Mouse (Mus musculus) macrophage (primary cell): ENCODE data around the gene Cep63. TPM values are rescaled to one million over a fixed set of nuclear protein-coding genes. Genes with fewer than 3 reads are reported as not detected.

Source experiments
- H3K27ac ChIP-seq: fragments of 350-480 bp; formaldehyde crosslinking; 2 replicates; pipeline ENCODE4 v1.9.0; 2021
- H3K36me3 ChIP-seq: fragments of 350-480 bp; formaldehyde crosslinking; 2 replicates; pipeline ENCODE4 v1.9.0; 2021; ENCODE audit errors: inconsistent target
- H3K4me3 ChIP-seq: fragments of 350-480 bp; formaldehyde crosslinking; 2 replicates; pipeline ENCODE4 v1.9.0; 2021; ENCODE audit errors: inconsistent target
- H3K79me2 ChIP-seq: fragments of 350-480 bp; formaldehyde crosslinking; 2 replicates; pipeline ENCODE4 v1.9.0; 2021; ENCODE audit errors: inconsistent target
- WGBS: methylation state at CpG from one replicate; pipeline ENCODE4 v1.1.7; 2026; ENCODE audit warnings: inconsistent platforms; ENCODE audit not compliant: missing documents; 5-methylcytosine and 5-hydroxymethylcytosine counted together
- polyA plus RNA-seq: library from polyadenylated mRNA; stranded (reverse); fragments of 250-400 nt; gene quantifications from 3 replicates; pipeline ENCODE4 v1.2.4, GENCODE M21; 2018; ENCODE audit warnings: inconsistent platforms

The Cep63 gene
- polyA plus RNA-seq, 1 experiment from 2014 or later: 13.6 TPM

GRCm38 (mm10) chr9:102621385-102621784 lies 4.9 kb downstream of the Cep63 start:
- Histone ChIP-seq H3K4me3 (no peak overlapping the region), H3K79me2 (peaks cover 9% of the 10 kb centered on the region; the same call in 1 of the 2 replicates), H3K27ac (no peak overlapping the region), H3K36me3 (no peaks in the 10 kb centered on the region)
- 68% methylated on average over 5 of the region's 5 CpGs for WGBS

- 78% methylated on average over 9 of the region's 9 CpGs for WGBS
Measured at GRCm38 (mm10) chr9:102616267-102616666, 10.1 kb downstream of the Cep63 start.

GRCm38 (mm10) chr9:102615071-102615470 lies 11.3 kb downstream of the Cep63 start:
- H3K27ac ChIP-seq: no peak overlapping the region

More at GRCm38 (mm10) chr9:102616267-102616666, 10.1 kb downstream of the Cep63 start:
- Histone ChIP-seq H3K4me3 (no peak overlapping the region), H3K36me3 (peaks cover 16% of the 10 kb centered on the region; the same call in 1 of the 2 replicates), H3K27ac (no peak overlapping the region), H3K79me2 (no peaks in the 10 kb centered on the region)

GRCm38 (mm10) chr9:102609221-102609620 lies 17.1 kb downstream of the Cep63 start:
- no peak overlapping the region for H3K4me3 ChIP-seq
- no peaks in the 10 kb centered on the region for H3K79me2 ChIP-seq
- H3K36me3 ChIP-seq: peaks cover 22% of the 10 kb centered on the region; the same call in 1 of the 2 replicates
- 93% methylated on average over 3 of the region's 3 CpGs for WGBS
- no peak overlapping the region for H3K27ac ChIP-seq

More at GRCm38 (mm10) chr9:102615071-102615470, 11.3 kb downstream of the Cep63 start:
- Histone ChIP-seq H3K36me3 (peaks cover 18% of the 10 kb centered on the region; the same call in 1 of the 2 replicates), H3K79me2 (no peaks in the 10 kb centered on the region), H3K4me3 (no peak overlapping the region)
- 10% methylated on average over 3 of the region's 3 CpGs for whole genome bisulfite sequencing

- H3K4me3 ChIP-seq: no peak overlapping the region
- no peak overlapping the region for H3K27ac ChIP-seq
- 91% methylated on average over 5 of the region's 5 CpGs for WGBS
- H3K79me2 ChIP-seq: no peaks in the 10 kb centered on the region
- peaks cover 16% of the 10 kb centered on the region; the same call in 1 of the 2 replicates for H3K36me3 ChIP-seq
Measured at GRCm38 (mm10) chr9:102607471-102607870, 18.9 kb downstream of the Cep63 start.

- Histone ChIP-seq H3K79me2 (no peaks in the 10 kb centered on the region), H3K36me3 (peaks cover 19% of the 10 kb centered on the region; the same call in 1 of the 2 replicates), H3K27ac (no peak overlapping the region), H3K4me3 (no peak overlapping the region)
- 98% methylated on average over 6 of the region's 6 CpGs for WGBS
Measured at GRCm38 (mm10) chr9:102605162-102605561, 21.2 kb downstream of the Cep63 start.

GRCm38 (mm10) chr9:102601666-102602065 lies 24.7 kb downstream of the Cep63 start:
- H3K79me2 ChIP-seq: no peaks in the 10 kb centered on the region
- WGBS: 95% methylated on average over 2 of the region's 2 CpGs
- no peak overlapping the region for H3K27ac ChIP-seq
- peaks cover 19% of the 10 kb centered on the region; the same call in 1 of the 2 replicates for H3K36me3 ChIP-seq
- H3K4me3 ChIP-seq: no peak overlapping the region

- no peak overlapping the region for H3K4me3 ChIP-seq
- no peaks in the 10 kb centered on the region for H3K79me2 ChIP-seq
- H3K36me3 ChIP-seq: peaks cover 21% of the 10 kb centered on the region
- no peak overlapping the region for H3K27ac ChIP-seq
- WGBS: 88% methylated on average over 2 of the region's 2 CpGs
Measured at GRCm38 (mm10) chr9:102601187-102601586, 25.1 kb downstream of the Cep63 start.

GRCm38 (mm10) chr9:102595662-102596436 lies 30.5 kb downstream of the Cep63 start:
- Histone ChIP-seq H3K27ac (no peak overlapping the region), H3K4me3 (no peak overlapping the region), H3K79me2 (no peaks in the 10 kb centered on the region), H3K36me3 (peaks cover 24% of the 10 kb centered on the region)
- 83% methylated on average over 8 of the region's 8 CpGs for WGBS

- no peak overlapping the region for H3K4me3 ChIP-seq
- 97% methylated on average over 6 of the region's 6 CpGs for WGBS
- no peaks in the 10 kb centered on the region for H3K79me2 ChIP-seq
- H3K27ac ChIP-seq: no peak overlapping the region
- peaks cover 23% of the 10 kb centered on the region for H3K36me3 ChIP-seq
Measured at GRCm38 (mm10) chr9:102594667-102595393, 31.5 kb downstream of the Cep63 start.

GRCm38 (mm10) chr9:102587347-102587746 lies 39.0 kb downstream of the Cep63 start:
- Histone ChIP-seq H3K4me3 (no peak overlapping the region), H3K36me3 (peaks cover 16% of the 10 kb centered on the region; the same call in 1 of the 2 replicates), H3K27ac (no peak overlapping the region), H3K79me2 (no peaks in the 10 kb centered on the region)
- WGBS: 94% methylated on average over 5 of the region's 5 CpGs

GRCm38 (mm10) chr9:102581921-102582469 lies 44.3 kb downstream of the Cep63 start:
- WGBS: 94% methylated on average over 12 of the region's 12 CpGs
- Histone ChIP-seq H3K79me2 (no peaks in the 10 kb centered on the region), H3K4me3 (no peak overlapping the region), H3K36me3 (peaks cover 10% of the 10 kb centered on the region; the same call in 1 of the 2 replicates), H3K27ac (no peak overlapping the region)

- WGBS: 16% methylated on average over 5 of the region's 5 CpGs
- Histone ChIP-seq H3K79me2 (no peaks in the 10 kb centered on the region), H3K27ac (no peak overlapping the region), H3K4me3 (no peak overlapping the region), H3K36me3 (no peaks in the 10 kb centered on the region)
Measured at GRCm38 (mm10) chr9:102577480-102577879, 48.9 kb downstream of the Cep63 start.

- H3K4me3 ChIP-seq: no peak overlapping the region
- H3K79me2 ChIP-seq: no peaks in the 10 kb centered on the region
- H3K27ac ChIP-seq: no peak overlapping the region
- no peaks in the 10 kb centered on the region for H3K36me3 ChIP-seq
- WGBS: 79% methylated on average over 5 of the region's 5 CpGs
Measured at GRCm38 (mm10) chr9:102572888-102573287, 53.4 kb downstream of the Cep63 start.
